Mouse (Mus musculus) macrophage (primary cell): ENCODE results near the gene Riiad1. TPM values are rescaled to one million over a fixed set of nuclear protein-coding genes. Genes with fewer than 3 reads are reported as not detected.

ENCODE experiments used
- H3K27ac ChIP-seq: fragments of 350-480 bp; formaldehyde crosslinking; 2 replicates; pipeline ENCODE4 v1.9.0; 2021
- H3K36me3 ChIP-seq: fragments of 350-480 bp; formaldehyde crosslinking; 2 replicates; pipeline ENCODE4 v1.9.0; 2021; ENCODE audit errors: inconsistent target
- H3K4me3 ChIP-seq: fragments of 350-480 bp; formaldehyde crosslinking; 2 replicates; pipeline ENCODE4 v1.9.0; 2021; ENCODE audit errors: inconsistent target
- H3K79me2 ChIP-seq: fragments of 350-480 bp; formaldehyde crosslinking; 2 replicates; pipeline ENCODE4 v1.9.0; 2021; ENCODE audit errors: inconsistent target
- WGBS: methylation state at CpG from one replicate; pipeline ENCODE4 v1.1.7; 2026; ENCODE audit warnings: inconsistent platforms; ENCODE audit not compliant: missing documents; 5-methylcytosine and 5-hydroxymethylcytosine counted together
- polyA plus RNA-seq: library from polyadenylated mRNA; stranded (reverse); fragments of 250-400 nt; gene quantifications from 3 replicates; pipeline ENCODE4 v1.2.4, GENCODE M21; 2018; ENCODE audit warnings: inconsistent platforms

Gene Riiad1
- polyA plus RNA-seq, 1 experiment from 2014 or later = 1.3 TPM

DNA sequence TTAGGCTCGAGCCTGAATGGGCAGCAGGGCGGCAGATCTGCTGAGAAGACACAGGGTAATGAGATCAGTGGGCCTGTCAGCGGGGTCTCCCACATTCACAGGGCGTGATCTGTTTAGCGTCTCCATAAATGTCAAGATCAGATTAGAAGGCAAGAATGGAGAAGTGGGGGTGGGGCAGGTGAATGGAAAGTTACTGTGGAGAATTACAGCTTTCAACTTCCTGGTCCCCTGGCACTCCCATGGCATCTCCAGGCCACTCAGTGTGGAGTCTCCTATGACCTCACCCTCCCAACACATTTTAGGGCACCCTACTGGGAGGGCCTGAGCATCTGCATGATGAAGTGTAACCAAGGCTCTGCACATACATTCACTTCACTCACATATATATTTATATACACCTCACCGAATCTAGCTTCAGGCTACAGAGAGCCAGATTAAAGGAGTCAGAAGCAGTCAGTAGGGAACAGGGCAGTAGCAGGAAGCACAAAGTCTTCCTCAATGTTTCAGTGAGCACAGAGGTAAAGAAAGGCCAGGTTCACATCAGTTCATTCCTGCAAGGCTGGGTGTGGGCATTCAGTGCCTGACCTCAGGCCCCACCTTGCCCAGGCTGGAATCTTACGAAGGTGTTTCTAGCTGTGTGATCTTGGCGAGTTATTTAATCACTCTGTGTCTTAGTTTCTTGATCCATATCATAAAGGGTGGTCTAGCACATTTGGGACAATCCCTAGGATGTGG is 3.7 kb downstream of the Riiad1 start:
- Histone ChIP-seq H3K36me3 (no peaks in the 10 kb centered on the region), H3K4me3 (no peak overlapping the region), H3K79me2 (no peaks in the 10 kb centered on the region), H3K27ac (no peak overlapping the region)
- WGBS = 66% methylated on average over 8 of the region's 8 CpGs

- 93% methylated on average over 5 of the region's 5 CpGs for WGBS
- Histone ChIP-seq H3K36me3 (no peaks in the 10 kb centered on the region), H3K4me3 (no peak overlapping the region), H3K79me2 (no peaks in the 10 kb centered on the region), H3K27ac (no peak overlapping the region)
Measured at GRCm38 (mm10) chr3:94473567-94474232, 6.4 kb downstream of the Riiad1 start.

DNA sequence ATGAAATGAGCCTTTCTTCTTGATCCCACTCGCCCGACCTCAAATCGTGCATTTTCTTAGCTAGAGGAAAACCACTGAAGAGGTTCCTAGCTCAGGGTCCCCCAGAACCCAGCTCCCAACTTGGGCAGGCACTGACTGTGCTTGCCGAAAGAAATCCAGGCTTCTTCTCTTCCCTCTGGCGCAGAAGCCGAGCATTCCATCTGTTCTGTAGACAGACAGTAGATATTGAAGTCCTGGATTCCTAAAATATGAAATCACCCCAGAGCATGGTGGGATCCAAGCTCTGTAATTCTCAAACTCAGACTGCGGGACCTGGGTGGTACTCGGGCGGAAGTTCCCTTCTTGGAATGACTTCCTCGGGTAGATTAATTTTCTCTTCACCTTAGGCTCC is 7.0 kb downstream of the Riiad1 start:
- Histone ChIP-seq H3K79me2 (no peaks in the 10 kb centered on the region), H3K27ac (no peak overlapping the region), H3K4me3 (no peak overlapping the region), H3K36me3 (no peaks in the 10 kb centered on the region)
- WGBS = 80% methylated on average over 10 of the region's 10 CpGs

- Histone ChIP-seq H3K4me3 (no peak overlapping the region), H3K27ac (no peak overlapping the region), H3K79me2 (no peaks in the 10 kb centered on the region), H3K36me3 (no peaks in the 10 kb centered on the region)
- WGBS = 32% methylated on average over 27 of the region's 28 CpGs
Measured at GRCm38 (mm10) chr3:94472447-94473114, 7.6 kb downstream of the Riiad1 start.

DNA sequence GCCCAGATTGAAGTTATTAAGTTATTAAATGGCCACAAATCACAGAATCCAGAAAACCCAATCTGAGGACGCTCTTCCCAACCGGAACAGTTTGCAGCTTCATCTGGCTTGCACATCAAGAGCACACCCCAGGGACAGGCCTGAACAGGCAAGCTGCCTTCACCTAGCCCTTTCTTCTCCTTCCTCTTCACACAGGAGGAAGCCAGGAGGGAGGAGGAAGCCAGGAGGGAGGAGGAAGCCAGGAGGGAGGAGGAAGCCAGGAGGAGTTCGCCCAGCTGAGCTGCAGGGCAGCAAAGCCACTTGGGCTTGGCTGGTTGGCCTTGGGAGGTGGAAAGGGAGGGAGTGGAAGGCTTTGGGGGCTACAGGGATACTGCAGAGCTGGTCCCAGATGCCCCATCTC is 11.2 kb downstream of the Riiad1 start:
- 62% methylated on average over 3 of the region's 3 CpGs for WGBS
- no peak overlapping the region for H3K4me3 ChIP-seq
- H3K36me3 ChIP-seq = no peaks in the 10 kb centered on the region
- no peak overlapping the region for H3K27ac ChIP-seq
- H3K79me2 ChIP-seq = no peaks in the 10 kb centered on the region

- no peaks in the 10 kb centered on the region for H3K36me3 ChIP-seq
- no peak overlapping the region for H3K4me3 ChIP-seq
- H3K79me2 ChIP-seq = no peaks in the 10 kb centered on the region
- H3K27ac ChIP-seq = no peak overlapping the region
- 92% methylated on average over 12 of the region's 13 CpGs for WGBS
Measured at GRCm38 (mm10) chr3:94465632-94466430, 14.3 kb downstream of the Riiad1 start.

DNA sequence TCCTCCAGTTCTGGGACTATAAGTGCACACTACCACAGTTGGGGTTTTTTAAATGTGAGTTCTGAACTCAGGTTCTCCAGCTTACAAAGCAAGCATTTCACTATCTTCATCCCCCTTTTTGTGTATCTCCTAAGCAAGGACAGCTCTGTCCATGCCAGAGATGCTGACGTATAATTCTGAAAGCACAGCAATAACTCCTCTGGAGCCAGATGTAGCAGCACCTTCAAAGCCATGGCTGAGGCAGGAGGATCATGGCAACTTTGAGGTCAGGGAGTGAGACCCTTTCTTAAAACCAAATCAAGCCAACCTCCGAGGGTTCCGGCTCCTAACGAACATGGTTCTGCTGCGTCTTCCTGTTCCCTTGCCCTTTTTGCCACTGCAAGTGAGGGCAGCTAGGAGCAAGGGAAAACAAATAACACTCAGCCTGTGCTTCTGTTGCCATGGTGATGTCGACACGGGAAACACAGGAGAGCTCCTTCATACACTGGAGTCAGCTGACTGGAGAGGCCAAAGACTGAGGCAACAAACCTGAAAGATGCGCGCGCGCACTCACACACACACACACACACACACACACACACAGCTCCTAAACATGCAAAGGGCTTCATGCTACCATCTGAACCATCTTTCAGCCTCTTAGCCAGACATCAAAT is 16.1 kb downstream of the Riiad1 start:
- H3K36me3 ChIP-seq = no peaks in the 10 kb centered on the region
- WGBS = 78% methylated on average over 11 of the region's 11 CpGs

DNA sequence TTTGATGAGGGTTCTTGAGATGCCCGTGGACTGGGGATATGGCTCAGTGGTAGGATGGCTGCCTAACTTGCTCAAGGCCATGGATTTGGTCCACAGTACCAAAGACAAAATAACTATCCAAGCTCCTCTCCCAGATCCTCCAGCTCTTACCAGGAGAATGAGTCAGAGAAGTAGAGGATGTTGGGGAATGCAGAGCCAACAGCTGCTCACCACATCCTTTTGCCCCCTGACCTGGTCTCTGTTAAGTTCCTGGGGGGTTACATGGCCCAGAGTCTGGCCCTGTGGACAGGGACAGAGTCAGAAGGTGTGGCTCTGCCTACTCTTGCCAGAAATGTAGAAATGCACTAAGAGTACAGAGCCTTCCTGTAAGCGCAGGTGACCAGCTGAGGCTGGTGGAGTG is 20.3 kb downstream of the Riiad1 start:
- H3K79me2 ChIP-seq = no peaks in the 10 kb centered on the region
- 100% methylated on average over 2 of the region's 2 CpGs for WGBS
- no peak overlapping the region for H3K27ac ChIP-seq
- H3K36me3 ChIP-seq = no peaks in the 10 kb centered on the region
- no peak overlapping the region for H3K4me3 ChIP-seq

More for the DNA sequence above, 16.1 kb downstream of the Riiad1 start:
- H3K79me2 ChIP-seq = no peaks in the 10 kb centered on the region
- H3K4me3 ChIP-seq = no peak overlapping the region
- H3K27ac ChIP-seq = no peak overlapping the region

DNA sequence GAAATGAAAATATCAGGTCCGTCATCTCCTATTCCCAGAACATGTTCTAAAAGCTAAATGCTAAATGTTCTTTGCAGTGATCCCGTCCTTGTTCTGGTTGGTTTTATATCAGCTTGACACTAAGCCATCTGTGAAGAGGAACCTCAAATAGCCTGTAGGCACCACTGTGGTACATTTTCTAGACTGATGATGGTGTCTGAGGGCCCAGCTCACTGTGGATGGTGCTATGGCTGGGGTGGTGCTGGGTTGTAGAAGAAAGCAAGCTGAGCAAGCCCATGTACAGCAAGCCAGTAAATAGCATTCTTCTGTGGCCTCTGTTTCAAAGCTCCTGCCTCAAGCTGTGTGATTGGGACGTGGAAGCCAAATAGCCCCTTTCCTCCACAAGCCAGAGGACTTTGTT is 23.1 kb downstream of the Riiad1 start:
- H3K36me3 ChIP-seq = no peaks in the 10 kb centered on the region
- WGBS = 81% methylated on average over 3 of the region's 3 CpGs

DNA sequence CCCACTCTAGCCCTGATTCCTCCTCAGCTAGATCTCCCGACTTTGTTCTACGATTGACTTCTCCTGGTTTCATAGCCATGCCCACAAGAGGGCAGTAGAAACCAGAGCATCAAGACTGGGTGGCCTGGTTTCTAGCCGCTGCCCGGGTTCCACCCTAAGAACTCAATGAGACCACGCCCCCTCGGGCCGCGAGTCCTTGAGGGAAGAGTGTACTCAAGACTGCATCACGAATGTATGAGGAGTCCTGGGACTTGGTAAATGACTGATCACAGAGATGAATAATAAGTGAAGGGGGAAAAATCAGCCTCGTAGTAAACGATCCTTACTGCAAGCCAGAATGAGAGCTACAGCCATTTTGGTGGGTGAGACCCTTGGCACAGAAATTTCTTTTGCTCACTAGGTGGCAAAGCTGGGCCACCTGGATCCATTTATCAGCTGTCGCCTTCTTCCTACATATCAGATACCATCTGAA is 23.6 kb downstream of the Riiad1 start:
- H3K4me3 ChIP-seq = no peak overlapping the region
- 2% methylated on average over 12 of the region's 12 CpGs for WGBS

More for the DNA sequence above, 23.1 kb downstream of the Riiad1 start:
- H3K27ac ChIP-seq = no peak overlapping the region
- H3K4me3 ChIP-seq = no peak overlapping the region
- H3K79me2 ChIP-seq = no peaks in the 10 kb centered on the region

GRCm38 (mm10) chr3:94449377-94449776 is 30.8 kb downstream of the Riiad1 start:
- Histone ChIP-seq H3K27ac (no peak overlapping the region), H3K36me3 (peaks cover 32% of the 10 kb centered on the region), H3K4me3 (no peak overlapping the region), H3K79me2 (peaks cover 4% of the 10 kb centered on the region)
- 97% methylated on average over 2 of the region's 2 CpGs for WGBS

More for the DNA sequence above, 23.6 kb downstream of the Riiad1 start:
- Histone ChIP-seq H3K79me2 (no peaks in the 10 kb centered on the region), H3K27ac (no peak overlapping the region), H3K36me3 (no peaks in the 10 kb centered on the region)

DNA sequence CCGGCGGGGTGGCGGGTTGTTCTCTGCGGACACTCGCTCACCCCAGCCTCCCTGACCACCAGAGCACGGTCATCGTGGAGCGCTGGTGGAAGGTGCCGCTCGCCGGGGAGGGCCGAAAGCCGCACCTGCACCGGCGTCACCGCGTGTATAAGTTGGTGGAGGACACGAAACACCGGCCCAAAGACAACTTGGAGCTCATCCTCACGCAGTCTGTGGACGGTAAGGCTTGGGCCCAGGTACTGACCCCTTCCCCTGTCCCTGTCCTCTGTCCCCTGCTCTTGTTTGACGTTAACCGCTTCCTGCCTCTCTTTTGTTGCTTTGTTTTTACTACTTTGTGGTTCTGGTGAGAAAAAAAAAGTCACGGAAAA is 36.6 kb downstream of the Riiad1 start, which contains the start of gene Oaz3:
Gene Oaz3 (minus strand): TSS at position 319 of the 368 bp plus-strand sequence.
- peak within 1 kb of the TSS; percentile 52 for H3K27ac ChIP-seq
- under 1% methylated on average over 24 of the region's 24 CpGs for WGBS

DNA sequence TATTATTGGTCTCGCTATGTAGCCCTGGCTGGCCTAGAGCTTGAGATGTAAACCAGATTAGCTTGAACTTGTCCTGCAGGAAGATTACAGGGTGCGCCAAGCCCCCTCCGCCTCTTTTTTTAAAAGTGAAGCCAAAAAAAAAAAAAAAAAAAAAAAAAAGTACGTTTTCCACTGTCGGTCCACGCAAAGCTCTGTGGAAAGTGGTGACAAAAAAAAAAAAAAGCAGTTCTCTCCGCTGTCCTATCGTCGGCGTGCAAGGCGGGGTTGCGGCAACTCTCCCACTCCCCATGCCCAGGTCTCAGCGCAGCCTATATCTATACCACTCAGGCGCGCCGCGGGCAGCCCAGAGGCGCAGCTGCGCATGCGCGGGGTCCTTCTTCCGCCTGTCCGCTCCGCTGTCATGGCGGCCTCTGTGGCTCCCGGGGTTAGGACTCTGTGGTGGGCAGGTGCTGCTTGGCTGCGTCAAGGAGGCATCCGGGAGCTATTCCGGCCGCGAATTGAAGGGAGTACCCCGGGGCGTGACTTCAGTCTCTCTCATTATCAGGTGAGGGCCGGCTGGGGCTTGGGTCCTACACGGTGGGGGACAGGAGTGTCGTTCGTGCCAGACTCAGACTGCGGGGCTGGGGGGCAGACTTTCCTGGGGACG is 37.1 kb downstream of the Riiad1 start, which contains the start of gene Mrpl9:
Gene Mrpl9 (plus strand): TSS at position 368 of the 646 bp plus-strand sequence.
- WGBS = under 1% methylated on average over 38 of the region's 39 CpGs
- Histone ChIP-seq H3K36me3 (peaks cover 30% of the 10 kb centered on the region), H3K4me3 (peak within 1 kb of the TSS; percentile 79), H3K27ac (peak within 1 kb of the TSS; percentile 52), H3K79me2 (peaks cover 16% of the 10 kb centered on the region)

More for the DNA sequence above, 36.6 kb downstream of the Riiad1 start, which contains the start of gene Oaz3:
- H3K4me3 ChIP-seq = peak within 1 kb of the TSS; percentile 79
- H3K36me3 ChIP-seq = peaks cover 32% of the 10 kb centered on the region
- H3K79me2 ChIP-seq = peaks cover 16% of the 10 kb centered on the region
